Mouse (Mus musculus) spleen, postnatal 10 days (tissue): ENCODE measurements around the gene Ndufb8.

Experiments
- DNase-seq, 2 experiments: peaks; one replicate each; pipeline ENCODE4 v3.0.0; 2021 to 2022; ENCODE audit warnings: low spot score in 2 of 2

Gene Ndufb8

GRCm38 (mm10) chr19:44554861-44555590, at the start of gene Ndufb8:
Gene Ndufb8, minus strand, starts transcription at chr19:44555440.
- peak; percentile 94 to 97 for DNase-seq

- DNase-seq, result no peak
Observed at GRCm38 (mm10) chr19:44594180-44594579, 38.9 kb upstream of the Ndufb8 start.

- no peak for DNase-seq
Observed at GRCm38 (mm10) chr19:44591638-44592037, 36.4 kb upstream of the Ndufb8 start.

DNA sequence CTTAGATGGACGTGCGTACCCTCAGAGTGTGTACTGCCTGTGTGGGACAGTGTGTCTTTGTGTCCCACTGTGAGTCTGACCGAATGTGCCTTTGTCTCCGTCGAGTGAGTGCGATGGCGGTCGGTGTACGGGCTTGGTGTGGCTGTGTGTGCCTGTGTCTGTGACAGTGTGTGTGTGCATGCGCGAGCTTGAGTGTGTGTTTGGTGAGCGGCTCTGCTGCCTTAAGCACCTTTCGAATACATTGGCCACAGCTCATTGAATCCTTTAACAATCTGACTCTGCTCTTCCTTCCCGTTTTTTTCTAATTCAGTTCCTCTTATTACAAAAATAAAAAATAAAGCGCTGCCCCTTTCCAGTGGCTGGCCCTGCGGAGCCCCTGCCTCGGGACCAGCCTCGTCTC, 35.8 kb upstream of the Ndufb8 start:
- peak in 1 of 2 experiments; percentile 38 for DNase-seq

DNA sequence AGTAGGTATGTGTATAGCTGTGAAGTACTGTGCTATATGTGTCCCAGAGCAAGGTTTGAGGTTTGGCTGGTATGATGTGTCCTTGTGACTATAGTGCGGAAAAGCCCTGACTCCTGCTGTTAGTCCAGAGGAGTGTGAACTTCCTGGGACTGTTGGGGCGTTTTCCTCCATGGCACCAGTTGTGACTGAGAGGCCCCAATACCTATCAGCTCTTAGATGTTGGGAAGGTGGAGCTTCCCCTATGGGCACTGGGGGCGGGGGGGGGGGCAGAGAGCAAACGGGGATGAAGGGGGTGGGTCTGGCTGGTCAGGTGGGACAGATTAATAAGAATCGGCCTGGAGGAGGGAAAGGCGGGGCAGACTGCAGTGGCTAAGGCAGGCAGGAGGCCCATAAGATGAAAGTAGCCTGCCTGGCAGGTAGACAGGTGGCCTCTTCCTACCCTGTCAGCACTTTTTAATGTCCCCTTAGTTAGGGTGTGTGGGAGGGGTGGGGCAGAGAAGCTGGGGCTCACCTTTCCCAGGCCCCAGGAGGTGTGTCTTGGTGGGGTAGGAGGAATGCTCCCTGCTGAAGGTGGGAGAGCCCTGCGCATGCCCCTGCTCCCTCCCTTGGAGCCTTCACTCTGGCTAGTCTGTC, 34.5 kb upstream of the Ndufb8 start:
- DNase-seq, result no peak

GRCm38 (mm10) chr19:44588036-44588435, 32.8 kb upstream of the Ndufb8 start:
- no peak for DNase-seq

DNA sequence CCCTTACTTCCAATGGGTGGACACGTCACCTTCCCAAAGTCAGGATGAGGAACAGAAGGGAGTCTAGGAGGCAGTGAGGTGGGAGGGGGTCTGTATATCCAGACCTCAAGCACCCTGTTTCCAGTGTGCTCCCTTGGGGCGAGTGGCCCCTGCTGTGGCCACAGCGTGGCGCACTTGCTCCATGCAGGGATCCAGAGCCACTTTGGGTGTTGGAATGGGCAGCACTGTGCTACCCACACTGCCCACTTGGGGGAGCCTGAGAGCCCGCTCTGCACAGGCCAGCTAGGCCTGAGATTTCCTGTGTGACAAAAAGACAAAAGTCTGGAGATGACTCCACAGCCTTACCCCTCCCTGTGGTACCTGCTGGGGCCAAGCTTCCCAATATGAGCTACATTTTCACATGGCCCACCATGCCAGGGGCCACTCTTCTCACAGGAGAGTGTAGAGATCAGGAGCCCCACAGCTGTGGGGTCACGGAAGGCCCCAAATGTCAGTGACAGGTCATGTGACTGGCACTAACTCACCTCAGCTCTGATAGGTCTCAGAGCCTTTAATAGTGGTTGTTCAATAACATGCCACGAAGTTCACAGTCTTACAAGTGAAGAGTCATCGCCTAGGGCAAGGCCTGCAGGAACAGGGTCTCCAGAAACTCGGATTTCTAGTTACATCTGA, 27.5 kb upstream of the Ndufb8 start:
- DNase-seq, result peak; percentile 77 to 92

DNA sequence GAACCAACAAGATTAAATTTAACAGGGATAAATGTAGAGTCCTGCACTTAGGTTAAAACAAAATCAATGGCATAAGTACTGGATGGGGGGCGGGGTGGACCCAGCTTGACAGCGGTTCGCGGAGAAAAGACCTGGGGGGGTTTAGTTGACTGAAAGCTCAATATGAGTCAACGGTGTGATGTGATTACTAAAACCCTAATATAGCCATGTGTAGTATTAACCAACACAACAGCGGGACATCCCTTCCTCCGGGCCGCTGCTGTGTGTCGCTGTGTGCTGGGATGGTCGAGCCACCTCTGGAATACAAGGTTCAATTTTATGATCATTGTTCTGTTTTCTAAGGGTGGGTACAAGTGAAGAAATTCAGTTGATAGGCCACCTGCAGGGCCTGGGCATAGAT, 26.9 kb upstream of the Ndufb8 start:
- no peak for DNase-seq

DNA sequence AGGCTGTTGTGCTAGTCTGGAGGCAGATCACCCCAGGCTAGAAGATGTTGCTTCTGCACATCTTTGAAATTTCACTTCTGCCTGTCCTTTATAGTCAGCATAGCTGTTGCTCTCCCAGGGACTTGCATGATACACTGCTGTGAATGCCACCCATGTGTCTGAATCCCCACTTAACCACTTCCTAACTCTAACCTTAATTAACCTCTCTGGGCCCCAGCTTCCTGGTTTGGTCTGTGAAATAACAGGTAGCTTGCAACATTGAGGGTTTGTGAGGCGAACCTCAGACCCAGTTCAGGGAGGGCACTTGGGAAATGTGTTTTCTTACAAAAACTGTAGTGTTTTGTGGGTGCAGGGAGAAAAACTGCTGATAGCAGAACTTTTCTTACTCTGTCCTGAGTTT, 22.8 kb upstream of the Ndufb8 start:
- DNase-seq, result no peak

DNA sequence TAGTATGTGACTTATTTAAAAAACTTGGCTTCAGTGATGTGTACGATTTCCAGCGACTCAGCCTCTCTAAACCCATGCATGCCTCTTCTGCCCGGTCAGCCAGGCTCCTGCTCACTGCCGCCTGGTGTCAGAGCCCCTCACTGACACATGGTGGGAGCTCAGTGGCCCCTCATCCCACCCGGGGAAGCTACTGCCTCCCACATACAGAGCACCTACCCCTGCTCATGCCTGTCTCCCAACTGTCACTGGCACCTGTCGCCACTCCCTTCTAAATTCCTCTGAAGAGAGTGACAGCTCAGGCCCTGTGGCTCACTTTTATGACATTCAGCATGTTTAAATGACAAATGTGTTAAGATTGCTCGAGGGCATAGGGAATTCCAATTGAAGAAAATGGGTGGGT, 21.0 kb upstream of the Ndufb8 start:
- DNase-seq, result no peak

DNA sequence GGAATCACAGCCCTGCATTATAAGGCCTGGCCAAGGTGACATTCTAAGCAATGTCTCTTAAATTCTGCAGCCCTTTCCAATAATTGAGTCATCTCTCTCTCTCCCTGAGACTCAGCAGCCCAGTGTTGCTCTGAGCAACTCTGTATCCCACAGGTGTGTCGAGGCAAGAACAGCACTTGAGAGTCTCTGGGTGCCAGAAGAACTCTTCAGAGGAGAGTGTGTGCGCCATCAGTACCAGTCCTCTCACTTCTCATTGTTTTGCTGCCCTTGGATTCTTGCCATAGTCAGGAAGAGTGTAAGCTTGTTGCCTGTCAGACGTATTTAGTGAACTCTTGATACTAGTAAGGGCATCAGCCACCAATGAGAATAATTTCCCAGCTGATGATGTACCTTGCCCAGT, 12.5 kb upstream of the Ndufb8 start:
- DNase-seq, result no peak

- no peak for DNase-seq
Observed at GRCm38 (mm10) chr19:44564006-44564405, 8.8 kb upstream of the Ndufb8 start.

DNA sequence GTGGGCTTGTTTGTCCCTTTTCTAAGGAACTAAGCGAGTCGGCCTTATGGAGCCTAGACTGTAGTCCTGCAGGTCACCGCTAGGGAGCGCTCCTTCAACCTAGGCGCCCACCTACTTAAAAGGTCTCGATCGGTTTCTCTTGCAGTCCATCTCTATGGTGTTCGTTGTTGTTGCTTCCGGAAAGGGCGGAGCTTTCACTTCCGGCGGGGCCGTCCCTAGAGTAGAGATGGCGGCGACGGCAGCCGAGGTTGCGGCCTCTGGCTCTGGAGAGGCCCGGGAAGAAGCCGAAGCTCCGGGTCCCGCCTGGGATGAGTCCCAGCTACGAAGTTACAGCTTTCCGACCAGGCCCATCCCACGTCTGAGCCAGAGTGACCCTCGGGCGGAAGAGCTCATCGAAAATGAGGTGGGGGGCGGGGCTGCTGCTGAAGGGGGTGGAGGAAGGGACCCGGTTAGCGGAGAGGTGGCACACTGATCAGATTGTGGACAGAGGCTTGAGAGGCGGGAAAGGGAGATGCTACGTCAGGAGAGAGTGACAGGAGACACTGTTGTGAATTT, 7.5 kb upstream of the Ndufb8 start, which contains the start of gene Hif1an:
Gene Hif1an, plus strand, starts transcription at position 199 of the 555 bp plus-strand sequence.
- DNase-seq, result peak; percentile 91 to 95

DNA sequence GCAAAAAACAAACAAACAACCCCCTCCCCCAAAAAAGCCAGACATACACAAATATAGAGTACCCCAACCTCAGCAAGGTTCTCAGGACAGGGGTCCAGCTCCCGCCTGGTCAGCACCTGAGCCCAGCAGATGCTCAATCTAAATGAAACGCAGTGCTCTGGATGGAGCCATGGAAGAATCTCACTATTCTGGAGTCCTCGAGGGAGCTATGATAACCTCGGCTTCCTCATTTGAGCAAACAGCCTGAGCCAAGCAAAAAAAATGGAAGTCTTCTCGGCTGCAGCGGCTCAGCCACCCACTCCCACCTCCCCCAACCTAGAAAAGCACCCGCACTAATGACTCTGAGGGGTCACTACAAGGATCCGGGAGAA, 765 bp downstream of the Ndufb8 start:
- DNase-seq, result no peak

DNA sequence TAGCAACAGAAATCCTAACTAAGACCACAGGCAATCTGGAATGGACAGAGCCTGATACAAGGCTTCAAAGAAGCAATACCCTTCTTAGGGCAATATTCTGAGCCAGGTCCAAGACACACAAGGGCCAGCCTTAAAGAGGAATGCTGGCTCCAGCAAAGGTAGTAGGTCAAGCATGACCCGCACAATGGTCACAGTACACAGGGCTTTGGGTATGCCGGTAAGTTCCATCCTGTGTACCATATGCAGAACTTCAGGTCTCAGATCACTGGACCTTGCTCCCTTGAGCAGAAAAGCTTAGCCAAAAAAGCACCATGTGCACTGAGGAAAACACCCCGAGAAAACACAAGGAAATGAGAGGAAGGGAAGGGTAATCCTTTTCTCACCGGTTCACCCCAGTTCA, 2.0 kb downstream of the Ndufb8 start:
- no peak for DNase-seq

DNA sequence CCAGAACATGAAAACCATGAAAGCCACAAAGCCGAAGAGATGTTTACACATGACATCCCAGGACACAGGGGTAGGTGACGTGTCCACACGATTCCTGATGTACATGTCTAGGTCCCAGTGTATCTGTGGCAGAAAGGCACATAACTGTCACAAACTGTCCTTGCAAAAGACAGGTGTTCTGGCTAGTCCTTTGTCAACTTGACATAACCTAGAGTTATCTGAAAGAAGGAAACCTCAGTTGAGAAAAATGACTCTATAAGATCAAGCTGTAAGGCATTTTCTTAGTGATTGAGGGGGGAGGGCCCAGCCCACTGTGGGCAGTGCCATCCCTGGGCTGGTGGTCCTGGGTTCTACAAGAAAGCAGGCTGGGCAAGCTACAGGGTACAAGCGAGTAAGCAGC, 2.5 kb downstream of the Ndufb8 start, which contains the start of gene Gm20538:
Gene Gm20538, minus strand, starts transcription at position 101 of the 400 bp plus-strand sequence.
- DNase-seq, result no peak

DNA sequence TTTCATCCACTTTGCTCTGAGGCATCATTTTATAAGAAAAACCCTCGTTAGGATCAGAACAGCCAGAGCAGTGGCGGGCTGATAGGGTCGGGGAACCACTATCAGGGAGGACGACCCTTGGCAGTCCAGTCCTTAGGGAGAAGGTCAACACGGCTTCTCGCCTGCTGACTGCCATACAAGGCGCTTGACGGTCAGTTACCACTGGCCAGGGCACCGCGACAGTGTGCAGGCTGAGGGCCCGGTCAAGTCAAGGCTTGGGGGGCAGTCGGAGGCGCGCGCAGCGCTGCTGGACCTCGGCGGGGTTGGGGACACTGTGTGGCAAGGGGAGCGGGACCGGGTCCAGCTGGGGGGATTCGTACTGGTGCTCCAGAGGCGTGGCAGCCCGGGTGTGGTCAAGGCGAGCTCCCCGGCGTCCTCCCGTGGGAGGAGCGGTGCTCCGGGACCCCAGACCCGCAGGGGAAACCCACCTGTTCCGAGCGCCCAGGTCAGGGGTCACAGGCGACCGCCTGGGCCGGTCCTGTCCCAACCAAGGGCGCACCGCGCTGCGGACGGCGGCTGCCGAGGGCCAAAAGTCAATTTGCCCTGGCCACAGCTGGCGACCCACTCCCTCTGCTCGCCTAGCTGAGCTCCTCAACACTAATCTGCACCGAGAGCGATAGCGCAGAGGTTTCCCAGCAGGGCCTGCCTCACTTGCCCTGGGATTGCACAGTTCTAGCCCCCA, 9.8 kb downstream of the Ndufb8 start, which contains the start of gene Sec31b:
Gene Sec31b, minus strand, starts transcription at position 544 of the 721 bp plus-strand sequence.
- peak; percentile 22 to 56 for DNase-seq

DNA sequence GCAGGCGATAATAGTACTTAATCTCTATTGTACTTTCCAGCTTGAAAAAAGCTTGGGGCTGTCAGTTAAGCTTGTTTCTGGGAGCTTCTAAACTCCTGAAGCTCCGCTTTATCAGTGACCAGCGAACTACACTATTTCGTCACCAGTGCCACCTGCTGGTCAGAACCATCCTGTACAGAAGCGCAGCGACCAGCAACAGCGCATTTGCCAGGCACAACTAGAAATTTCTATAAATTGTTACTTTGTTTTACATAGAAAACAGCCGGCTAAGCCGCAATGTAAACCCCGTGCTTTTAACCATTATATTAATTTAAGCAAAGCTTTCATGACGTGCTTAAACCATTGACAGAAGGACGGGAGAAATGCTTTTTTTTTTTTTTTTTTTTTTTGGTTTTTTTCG, 10.5 kb downstream of the Ndufb8 start:
- DNase-seq, result peak; percentile 54 to 87

- DNase-seq, result no peak
Observed at GRCm38 (mm10) chr19:44544372-44544771, 10.9 kb downstream of the Ndufb8 start.

GRCm38 (mm10) chr19:44542694-44543178, 12.5 kb downstream of the Ndufb8 start:
- DNase-seq, result no peak

- DNase-seq, result no peak
Observed at GRCm38 (mm10) chr19:44537416-44537815, 17.8 kb downstream of the Ndufb8 start.

GRCm38 (mm10) chr19:44535376-44535775, 19.9 kb downstream of the Ndufb8 start:
- no peak for DNase-seq
